Mouse (Mus musculus) left cerebral cortex, adult 18-20 months (tissue): Measurements from ENCODE around the gene Pnck. TPM values are rescaled to one million over a fixed set of nuclear protein-coding genes. Genes with fewer than 3 reads are reported as not detected.

ENCODE experiments used
- DNase-seq, 2 experiments: peaks; one replicate each; pipeline ENCODE4 v3.0.0; 2021 to 2022; ENCODE audit warnings: low spot score in 2 of 2, mixed read lengths in 1 of 2
- total RNA-seq, 2 experiments: library from RNA; stranded (reverse); gene quantifications; 2 replicates each; pipeline ENCODE4 v1.2.3; 2021

Gene Pnck
- total RNA-seq, 2 experiments from 2014 or later, result 84.2 to 108 TPM

DNA sequence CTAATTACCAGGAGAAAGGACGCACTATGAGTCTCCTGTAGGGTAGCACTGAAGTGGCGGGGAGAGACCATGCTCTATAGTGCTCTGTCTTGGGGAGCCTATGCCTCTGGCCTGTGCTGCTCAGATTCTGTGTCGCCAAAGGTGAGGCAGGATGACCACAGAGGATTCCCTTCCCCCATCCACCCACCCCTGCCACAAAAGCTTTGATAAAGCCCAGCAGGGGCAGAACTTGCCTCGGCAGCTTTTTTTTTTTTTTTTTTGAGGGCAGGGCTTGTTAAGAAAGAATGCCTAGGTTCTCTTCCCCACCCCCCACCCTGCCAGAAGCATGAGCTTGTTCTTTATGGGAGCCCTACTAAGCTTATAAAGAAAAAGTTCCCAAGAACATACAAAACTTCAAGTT, 14.8 kb downstream of the Pnck start:
- no peak for DNase-seq

DNA sequence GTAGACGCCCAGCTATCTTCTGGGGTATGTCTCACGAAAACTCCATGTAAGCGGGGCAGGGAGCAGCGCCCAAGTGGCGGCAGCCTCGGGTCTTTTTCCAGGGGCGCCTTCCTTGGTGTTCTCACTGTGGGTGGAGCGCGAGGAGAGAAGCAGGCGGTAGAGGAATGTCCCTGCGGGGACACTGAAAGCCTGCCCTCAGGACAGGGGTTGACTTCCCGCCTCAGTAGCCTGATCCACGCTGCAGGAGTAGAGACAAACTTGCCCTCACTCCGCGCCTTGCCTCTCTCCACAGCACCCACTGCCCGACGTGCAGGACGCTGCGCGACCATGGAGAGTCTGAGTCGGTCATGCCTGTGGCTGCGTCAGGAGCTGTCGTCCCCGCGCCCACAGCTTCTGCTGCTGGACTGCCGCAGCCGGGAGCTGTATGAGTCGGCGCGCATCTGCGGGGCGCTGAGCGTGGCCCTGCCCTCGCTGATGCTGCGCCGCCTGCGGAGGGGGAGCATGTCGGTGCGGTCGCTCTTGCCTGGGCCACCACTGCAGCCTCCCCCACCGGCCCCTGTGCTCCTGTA, 19.9 kb downstream of the Pnck start:
- peak in 1 of 2 experiments; percentile 21 for DNase-seq

GRCm38 (mm10) chrX:73639255-73639675, 20.7 kb downstream of the Pnck start, which contains the start of gene Dusp9:
TSS of gene Dusp9 (plus strand) at chrX:73639419.
- no peak for DNase-seq

DNA sequence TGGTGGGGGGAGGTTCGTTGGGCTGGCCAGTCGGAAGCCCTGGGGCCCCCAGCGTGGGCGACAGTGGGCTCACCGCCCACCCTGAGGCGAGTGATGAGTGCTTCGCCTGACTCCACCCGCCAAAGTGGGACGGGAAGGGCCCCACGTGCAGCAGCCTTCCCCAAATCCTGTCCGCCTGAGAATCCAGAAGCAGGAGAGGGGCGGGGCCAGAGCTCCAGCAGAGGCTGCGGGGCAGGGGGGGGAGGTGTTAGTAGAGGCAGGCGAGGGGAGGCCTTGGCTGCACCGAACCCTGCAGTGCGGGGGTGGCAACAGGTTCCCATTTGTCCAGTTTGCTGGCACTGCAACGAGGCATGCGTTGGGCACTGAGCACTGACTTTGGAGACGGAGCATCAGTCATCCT, 22.5 kb downstream of the Pnck start:
- DNase-seq, result no peak

- no peak for DNase-seq
Measured at GRCm38 (mm10) chrX:73635425-73635824, 24.5 kb downstream of the Pnck start.

DNA sequence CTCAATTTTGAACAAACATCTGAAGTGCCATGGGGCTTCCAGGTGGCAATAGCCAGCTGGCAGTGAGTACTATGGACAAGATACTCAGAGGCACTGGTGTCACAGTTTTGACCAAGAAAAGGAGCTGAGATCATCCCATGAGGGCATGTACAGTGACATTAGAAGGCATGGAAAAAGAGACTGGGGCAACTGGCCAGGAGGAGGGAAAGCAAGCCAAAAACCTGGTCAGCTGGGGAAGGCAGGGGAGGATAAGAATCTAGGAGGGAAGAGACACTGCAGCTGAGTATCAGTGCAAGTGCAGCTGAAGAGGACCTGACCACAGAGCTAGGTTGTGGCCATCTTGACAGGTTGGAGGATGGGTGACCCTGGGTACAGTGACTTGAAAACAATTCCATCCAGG, 32.9 kb downstream of the Pnck start:
- DNase-seq, result no peak

DNA sequence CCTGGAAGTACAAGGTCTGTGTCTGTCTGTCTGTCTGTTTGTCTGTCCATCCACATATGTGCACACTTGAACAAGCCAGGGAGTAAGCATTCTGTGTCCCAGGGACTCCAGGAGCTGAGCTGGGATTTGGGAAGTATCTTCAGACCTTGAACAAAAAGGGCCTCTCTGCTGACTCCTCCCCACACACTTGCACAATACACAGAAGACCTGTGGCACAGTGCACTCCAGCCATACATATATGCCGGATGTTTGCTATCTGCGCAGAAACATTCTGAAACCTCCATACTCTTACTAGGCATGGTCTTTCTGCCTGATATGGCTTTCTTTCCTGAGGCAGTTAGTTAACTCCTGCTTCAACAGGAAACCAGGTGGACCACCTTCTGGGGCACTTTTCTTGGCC, 40.0 kb downstream of the Pnck start:
- DNase-seq, result no peak

GRCm38 (mm10) chrX:73619401-73619800, 40.5 kb downstream of the Pnck start:
- no peak for DNase-seq

DNA sequence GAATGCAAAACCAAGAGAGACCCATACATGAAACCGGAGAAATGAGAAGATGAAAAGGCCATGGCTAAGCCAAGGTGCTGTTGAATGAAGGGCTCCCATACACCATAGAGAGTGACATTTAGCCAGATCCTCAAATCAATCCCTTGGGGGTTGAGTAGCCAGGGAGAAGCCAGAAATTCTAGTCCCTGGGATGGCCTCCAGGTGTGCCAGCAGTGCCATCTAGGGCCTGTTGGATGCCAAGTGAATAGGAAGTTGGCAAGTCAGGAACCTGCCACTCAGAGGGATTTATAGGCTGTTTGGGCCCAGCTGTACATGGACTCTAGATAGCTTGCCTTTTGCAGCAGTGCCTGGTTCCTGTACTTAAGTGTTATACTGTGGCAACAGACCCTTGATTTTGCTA, 44.0 kb downstream of the Pnck start:
- DNase-seq, result no peak

GRCm38 (mm10) chrX:73613665-73614064, 46.3 kb downstream of the Pnck start:
- DNase-seq, result no peak

Other genes starting within 250 kb of the Pnck start
- gene Zfp92, start 249.0 kb downstream of the Pnck start, total RNA-seq, result 1 to 10 TPM; 1.5 to 2.8 TPM
- not detected for gene Trex2, start 224.8 kb downstream of the Pnck start, total RNA-seq
- 10 to 100 TPM; 10.8 to 11.2 TPM for gene Haus7, start 201.1 kb downstream of the Pnck start, total RNA-seq
- 10 to 100 TPM; 17.4 to 18.5 TPM for gene Bgn, start 176.5 kb downstream of the Pnck start, total RNA-seq
- gene Atp2b3, start 157.0 kb downstream of the Pnck start, total RNA-seq, result 10 to 100 TPM; 92.3 to 95.5 TPM
- gene Dusp9, start 20.7 kb downstream of the Pnck start, total RNA-seq, result 1 to 10 TPM; 1.2 to 1.3 TPM
- 100 to 1,000 TPM in 1 of 2 experiments, 10 to 100 TPM in 1; 95.9 to 102 TPM for gene Slc6a8, start 13.0 kb upstream of the Pnck start, total RNA-seq
- gene Bcap31, start 56.1 kb upstream of the Pnck start, total RNA-seq, result 10 to 100 TPM; 79.2 to 91.3 TPM
- 10 to 100 TPM; 10.2 to 12.3 TPM for gene Abcd1, start 56.5 kb upstream of the Pnck start, total RNA-seq
- gene Plxnb3, start 97.0 kb upstream of the Pnck start, total RNA-seq, result 1 to 10 TPM; 7.7 to 7.9 TPM
- gene Srpk3, start 114.3 kb upstream of the Pnck start, total RNA-seq, result 10 to 100 TPM in 1 of 2 experiments, 1 to 10 TPM in 1; 4.9 to 10.1 TPM
- 100 to 1,000 TPM; 187 to 203 TPM for gene Idh3g, start 126.8 kb upstream of the Pnck start, total RNA-seq
- gene Ssr4, start 126.9 kb upstream of the Pnck start, total RNA-seq, result 10 to 100 TPM; 75.0 to 88.2 TPM
- gene Pdzd4, start 164.9 kb upstream of the Pnck start, total RNA-seq, result 100 to 1,000 TPM; 107 to 123 TPM
- not detected for gene Avpr2, start 232.0 kb upstream of the Pnck start, total RNA-seq
- gene L1cam, start 236.0 kb upstream of the Pnck start, total RNA-seq, result 100 to 1,000 TPM; 133 to 151 TPM